Comparison of ENCODE assay signal across 8 mouse cellular contexts in the genomic region with DNA sequence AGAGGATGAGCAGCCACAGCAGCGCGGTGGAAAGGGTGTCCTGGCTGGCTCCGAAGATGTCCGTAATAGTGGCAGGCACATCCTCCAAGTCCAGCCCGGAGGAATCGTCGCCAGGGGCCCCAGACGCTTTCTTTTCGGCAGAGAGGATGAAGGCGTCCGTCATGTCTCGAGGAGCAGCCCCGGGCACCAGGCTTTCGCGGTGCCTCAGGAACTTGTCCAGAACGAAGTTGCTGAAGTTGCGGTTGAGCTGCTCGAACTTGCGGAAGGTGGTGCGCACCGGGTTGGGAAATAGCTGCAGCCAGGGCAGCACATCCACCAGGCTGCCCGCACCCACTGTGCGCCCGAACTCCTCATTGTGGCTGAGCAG. TPM values are rescaled to one million over a fixed set of nuclear protein-coding genes. Genes with fewer than 3 reads are reported as not detected.
DNase-seq lines count a peak whose midpoint lies in the region; ATAC-seq and TF ChIP-seq lines count a peak whose summit lies in the region.

No protein-coding gene starts in this region.

- 1% methylated on average over 24 of the region's 24 CpGs for WGBS in forebrain, embryonic 13.5 days
- under 1% methylated on average over 24 of the region's 24 CpGs for WGBS in neural tube, embryonic 11.5 days

- H3K4me1 ChIP-seq in testis, adult 2 months (ENCODE audit: control insufficient read depth, insufficient read depth, low read length) = peaks cover 13% of the 10 kb centered on the region
- H3K4me1 ChIP-seq in forebrain, embryonic 13.5 days = peaks cover 38% of the 10 kb centered on the region
- H3K4me1 ChIP-seq in neural tube, embryonic 11.5 days (ENCODE audit: control insufficient read depth, insufficient read depth, low read length) = peaks cover 15% of the 10 kb centered on the region; the same call in 1 of the 2 replicates

- no peaks in the 10 kb centered on the region for H3K9me3 ChIP-seq in forebrain, embryonic 13.5 days (replicated peaks)
- H3K9me3 ChIP-seq in neural tube, embryonic 11.5 days (ENCODE audit: control insufficient read depth, low read length) = no peaks in the 10 kb centered on the region

- DNase-seq in testis, postnatal 14 days (ENCODE audit: low spot score) = no peak
- peak; percentile 54 for DNase-seq in kidney, postnatal 10 days
- DNase-seq in neural tube, embryonic 11.5 days (ENCODE audit: low spot score) = peak; percentile 59
- DNase-seq in adrenal gland, postnatal 4 days (ENCODE audit: low spot score in 2 of 2) = no peak
- no peak for DNase-seq in right cerebral cortex, adult 18-20 months
- DNase-seq in lung, postnatal 36 days = no peak

- H3K27me3 ChIP-seq in testis, adult 2 months (ENCODE audit: control insufficient read depth, insufficient read depth, low read length) = peaks cover 3% of the 10 kb centered on the region; the same call in 1 of the 2 replicates
- peaks cover 78% of the 10 kb centered on the region for H3K27me3 ChIP-seq in forebrain, embryonic 13.5 days
- H3K27me3 ChIP-seq in neural tube, embryonic 11.5 days (ENCODE audit: control insufficient read depth, insufficient read depth, low read length) = peaks cover 53% of the 10 kb centered on the region

- peak overlapping the region; percentile 53 for H3K9ac ChIP-seq in forebrain, embryonic 13.5 days
- peak overlapping the region; percentile 32; the same call in 1 of the 2 replicates for H3K9ac ChIP-seq in neural tube, embryonic 11.5 days (ENCODE audit: low read length)

- H3K4me3 ChIP-seq in testis, adult 2 months (ENCODE audit: control insufficient read depth, low read depth, low read length) = peak overlapping the region; percentile 88
- peak overlapping the region; percentile 48 for H3K4me3 ChIP-seq in forebrain, embryonic 13.5 days
- peak overlapping the region; percentile 43 for H3K4me3 ChIP-seq in neural tube, embryonic 11.5 days (ENCODE audit: low read depth, low read length)

- no peak for ATAC-seq in forebrain, embryonic 13.5 days
- no peak for ATAC-seq in neural tube, embryonic 11.5 days (ENCODE audit: insufficient read depth, low FRiP score, low TSS enrichment)

- H3K27ac ChIP-seq in testis, adult 2 months (ENCODE audit: control insufficient read depth, insufficient read depth, low read depth, low read length) = no peak overlapping the region
- no peak overlapping the region for H3K27ac ChIP-seq in forebrain, embryonic 13.5 days
- H3K27ac ChIP-seq in neural tube, embryonic 11.5 days (ENCODE audit: low read depth, low read length) = no peak overlapping the region

- TF ChIP-seq CTCF in testis, adult 2 months (IDR thresholded peaks at IDR 0.05; ENCODE audit: control insufficient read depth, insufficient read depth, insufficient replicate concordance, low read depth, low read length) = no peak

- H3K4me2 ChIP-seq in forebrain, embryonic 13.5 days = peak overlapping the region; percentile 88
- H3K4me2 ChIP-seq in neural tube, embryonic 11.5 days (ENCODE audit: low read depth) = peak overlapping the region; percentile 89

- no peak; the same call in 1 of the 2 replicates for TF ChIP-seq POLR2A in testis, adult 2 months (IDR thresholded peaks at IDR 0.05; ENCODE audit: control insufficient read depth, low read depth, low read length)

- H3K36me3 ChIP-seq in testis, adult 2 months (ENCODE audit: control insufficient read depth, insufficient read depth, low read length) = no peaks in the 10 kb centered on the region
- H3K36me3 ChIP-seq in forebrain, embryonic 13.5 days (ENCODE audit: poor library complexity, severe bottlenecking) = no peaks in the 10 kb centered on the region
- H3K36me3 ChIP-seq in neural tube, embryonic 11.5 days (ENCODE audit: control insufficient read depth, insufficient read depth, low read length) = no peaks in the 10 kb centered on the region

RNA-seq across cellular contexts. Expression of a gene that starts 1.6 kb away (rescaled TPM):
- polyA plus RNA-seq in testis, adult 2 months (2012; rRNA removed) = 34.0 and 35.3 TPM in 2 replicates
- 3.4 and 3.9 TPM in 2 replicates for polyA plus RNA-seq in forebrain, embryonic 13.5 days (2015; fragmentation: Nextera tagmentation; extraction: Ambion mirVana)
- polyA plus RNA-seq in neural tube, embryonic 11.5 days (2014; fragmentation: Nextera tagmentation; extraction: Ambion mirVana) = 5.1 TPM in 2 replicates
- total RNA-seq in adrenal gland, postnatal 4 days (2021) = 10 to 100 TPM; 39.7 to 41.3 TPM

Comparison
In these comparisons a context has a peak if more than half of its experiments do, and no peak if none do; other contexts are left out.
1. DNase-seq: peak in kidney, postnatal 10 days (single experiment) and neural tube, embryonic 11.5 days (single experiment); none in testis, postnatal 14 days (single experiment), adrenal gland, postnatal 4 days (0 of 2), right cerebral cortex, adult 18-20 months (single experiment) and lung, postnatal 36 days (single experiment).
2. Peak in every context shown above with its lines, with median percentiles within 50 percentile points of each other: H3K4me3 ChIP-seq.